Mouse (Mus musculus) MEL (cell line): ENCODE data around the gene Rims1.

ENCODE experiments used
- CHD1 ChIP-seq: IDR thresholded peaks from 2 replicates; pipeline ENCODE4 v1.6.1; 2012; ENCODE audit warnings: low read depth, mild to moderate bottlenecking, inconsistent platforms, low read length, improper control_type of control experiment
- CTCF ChIP-seq, 3 experiments: IDR thresholded peaks in 2 of 3; conservative IDR thresholded peaks in 1 of 3; 2 replicates each; pipeline ENCODE4 v1.5.1; 2011 to 2012; ENCODE audit warnings: low read length in 3 of 3, low read depth in 2 of 3, mild to moderate bottlenecking in 2 of 3, improper control_type of control experiment in 1 of 3, inconsistent platforms in 1 of 3, mixed read lengths in 1 of 3, moderate library complexity in 1 of 3; ENCODE audit not compliant: control insufficient read depth in 1 of 3, insufficient read depth in 1 of 3, poor library complexity in 1 of 3, severe bottlenecking in 1 of 3
- RAD21 ChIP-seq: IDR thresholded peaks from 2 replicates; pipeline ENCODE4 v1.6.1; 2011; ENCODE audit warnings: mild to moderate bottlenecking, low read depth, low read length, improper control_type of control experiment
- RCOR1 ChIP-seq: IDR thresholded peaks from 2 replicates; pipeline ENCODE4 v1.6.1; 2012; ENCODE audit warnings: low read depth, mild to moderate bottlenecking, inconsistent platforms, low read length, improper control_type of control experiment

DNA sequence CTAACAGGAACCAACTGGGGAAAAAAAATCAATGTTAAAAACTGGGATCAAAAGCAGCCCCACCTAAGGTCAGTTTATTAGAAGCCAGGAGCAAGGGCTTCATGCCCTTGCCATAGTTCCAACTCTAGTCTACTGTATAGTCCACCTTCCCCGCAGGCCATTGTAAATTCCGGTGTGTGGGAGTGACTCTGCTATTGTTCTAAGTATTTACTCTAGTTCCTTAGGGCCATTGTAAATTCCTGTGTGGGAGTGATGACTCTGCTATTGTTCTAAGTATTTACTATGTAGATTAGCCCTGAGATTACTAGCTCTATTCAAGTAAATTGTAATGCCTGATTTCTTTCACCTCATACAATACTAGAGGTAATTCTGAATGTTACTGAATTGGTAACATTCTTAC, 339.2 kb downstream of the Rims1 start:
- no peak for TF ChIP-seq RAD21
- TF ChIP-seq CHD1: no peak
- no peak for TF ChIP-seq RCOR1
- TF ChIP-seq CTCF (IDR thresholded peaks at IDR 0.05 in 2 of 3, conservative IDR thresholded peaks at IDR 0.05 in 1 of 3; ENCODE audit: control insufficient read depth in 1 of 3, insufficient read depth in 1 of 3, low read depth in 2 of 3, low read length in 3 of 3, poor library complexity in 1 of 3, severe bottlenecking in 1 of 3): no peak
